Mouse (Mus musculus): ENCODE measurements around the gene Mta3.
"Not testable (repeated sequence)": the region's sequence is repeated elsewhere in the genome, so short reads cannot be mapped to it uniquely, and the experiment has no call there.

Gene Mta3

DNA sequence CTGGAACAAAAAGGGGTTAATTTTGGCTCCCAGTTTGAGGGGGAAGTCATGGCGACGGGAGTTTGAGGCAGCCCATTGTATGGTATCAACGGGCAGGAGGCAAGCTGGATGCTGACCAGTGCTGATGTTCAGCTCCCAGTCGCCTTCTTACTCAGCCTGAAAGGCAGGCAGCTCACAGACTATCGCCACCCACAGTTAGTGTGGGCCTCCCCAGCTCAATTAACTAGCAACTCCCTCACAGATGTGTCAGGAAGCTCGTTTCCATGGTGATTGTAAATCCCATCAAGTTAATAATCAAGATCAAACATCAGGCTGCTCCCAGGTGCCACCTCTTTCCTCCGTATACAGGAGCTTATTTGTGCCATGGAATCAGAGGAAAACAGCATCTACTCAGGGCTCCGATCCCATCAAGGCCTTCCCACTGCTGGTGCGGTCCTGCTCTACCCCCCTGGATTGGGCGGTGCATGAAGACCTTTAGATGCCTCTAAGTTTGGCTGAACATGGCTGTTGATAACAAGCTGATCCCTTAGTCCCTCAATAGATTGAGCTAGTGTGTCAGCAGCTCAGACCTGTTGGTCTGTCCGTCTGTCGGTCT lies 143.2 kb downstream of the Mta3 start:
- DNase-seq (ENCODE audit: low spot score in 2 of 2) = no peak

DNA sequence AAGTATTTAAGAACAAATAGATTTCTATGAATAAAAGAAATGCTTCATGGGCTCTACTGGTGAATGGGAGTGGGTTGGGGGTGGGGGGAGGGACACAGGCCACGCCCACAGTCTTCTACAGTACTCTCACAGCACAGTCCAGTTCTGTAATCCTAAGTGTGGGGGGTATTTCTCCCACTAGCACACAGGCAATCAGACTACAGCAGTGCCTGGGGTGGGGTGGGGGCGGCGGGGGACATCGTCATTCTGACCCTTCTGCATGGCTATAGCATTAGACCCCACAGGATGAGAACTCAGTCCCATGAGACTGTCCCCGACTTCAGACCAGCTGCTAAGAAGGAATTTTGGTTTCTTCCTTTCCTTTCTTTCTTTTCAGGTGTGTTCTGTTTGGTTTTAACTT lies 143.8 kb downstream of the Mta3 start:
- DNase-seq (ENCODE audit: low spot score in 2 of 2) = no peak

DNA sequence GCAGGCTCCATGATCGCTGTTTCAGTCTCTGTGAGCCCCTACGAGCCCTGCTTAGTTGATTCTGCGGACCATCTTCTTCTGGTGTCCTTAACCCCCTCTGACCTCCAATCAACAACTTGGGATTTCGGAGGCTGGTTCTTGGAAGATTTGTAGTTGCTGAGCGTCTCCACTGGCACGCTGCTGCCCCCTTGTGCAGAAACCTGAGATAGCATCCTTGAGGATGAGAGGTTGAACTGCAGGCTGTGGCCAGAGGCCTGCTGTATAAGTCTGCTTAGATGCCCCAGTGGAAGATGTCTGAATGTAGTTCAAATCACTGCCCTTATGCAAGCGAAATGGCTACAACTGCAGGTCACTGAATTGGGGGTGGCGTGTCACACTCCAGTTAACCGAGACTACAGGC lies 144.5 kb downstream of the Mta3 start:
- DNase-seq (ENCODE audit: low spot score in 2 of 2) = peak; percentile 70 to 83

DNA sequence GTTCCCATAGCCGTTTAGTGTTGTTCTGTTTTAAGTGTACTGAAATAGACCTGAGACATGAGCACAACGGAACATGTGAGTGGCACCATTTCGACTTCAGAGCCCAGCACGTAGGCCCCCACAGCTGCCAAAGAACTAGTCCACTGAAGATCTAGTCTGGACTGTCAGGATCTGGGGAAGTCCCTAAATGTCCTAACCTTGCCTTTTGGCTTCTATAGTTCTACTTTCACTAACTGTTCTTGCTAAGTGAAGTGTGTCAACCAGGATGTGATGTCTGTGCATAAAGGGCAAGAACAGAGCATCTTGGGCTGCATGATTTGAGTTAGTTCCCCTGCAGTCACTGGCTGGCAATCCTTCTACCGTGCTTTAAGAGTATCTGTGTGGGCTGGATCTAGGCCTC lies 144.9 kb downstream of the Mta3 start:
- peak in 1 of 2 experiments; percentile 45 for DNase-seq (ENCODE audit: low spot score in 2 of 2)

DNA sequence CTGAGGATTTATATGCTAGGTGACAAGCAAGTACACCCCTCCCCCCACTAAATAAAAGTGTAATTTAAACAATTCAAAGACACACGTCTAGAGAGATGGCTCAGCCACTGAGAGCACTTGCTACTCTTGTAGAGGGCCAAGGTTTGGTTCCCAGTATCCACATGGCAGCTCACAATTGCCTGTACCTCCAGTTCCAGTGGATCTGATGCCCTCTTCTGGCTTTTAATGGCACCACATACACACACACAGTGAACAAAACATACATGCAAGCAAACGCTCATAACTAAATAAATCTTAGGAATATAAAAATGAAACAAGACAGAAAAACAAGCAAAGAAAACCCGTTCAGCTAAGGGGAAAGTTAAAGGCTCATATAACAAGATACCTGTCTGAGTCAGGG lies 147.9 kb downstream of the Mta3 start:
- DNase-seq (ENCODE audit: low spot score in 2 of 2) = no peak

DNA sequence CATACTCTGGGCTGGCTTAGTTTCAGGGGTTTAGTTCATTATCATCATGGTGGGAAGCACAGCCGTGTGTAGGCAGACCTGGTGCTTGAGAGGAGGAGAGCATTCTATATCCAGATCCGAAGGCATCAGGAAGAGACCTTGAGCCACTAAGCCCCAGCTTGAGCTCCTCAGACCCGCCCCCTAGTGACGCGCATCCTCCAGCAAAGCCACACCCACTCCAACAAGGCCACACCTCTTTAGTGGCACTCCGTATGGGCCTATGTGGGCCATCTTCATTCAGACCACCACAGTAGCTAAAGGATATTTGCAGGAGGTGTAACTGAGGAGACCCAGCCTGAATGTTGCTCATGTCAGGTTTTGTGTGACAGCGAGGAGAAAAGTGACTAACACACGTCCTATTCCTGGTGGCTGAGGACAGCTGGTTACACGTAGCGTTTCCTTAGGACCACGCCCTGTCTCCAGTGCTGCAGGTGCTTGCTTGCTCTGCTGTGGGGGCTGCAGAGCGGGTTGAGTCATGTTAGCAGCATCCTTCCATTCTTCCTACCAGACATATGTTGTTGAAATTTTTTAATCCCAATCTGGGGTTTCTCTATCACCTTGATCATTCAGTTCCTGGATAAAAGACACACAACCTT lies 148.4 kb downstream of the Mta3 start:
- DNase-seq (ENCODE audit: low spot score in 2 of 2) = peak in 1 of 2 experiments; percentile 40

DNA sequence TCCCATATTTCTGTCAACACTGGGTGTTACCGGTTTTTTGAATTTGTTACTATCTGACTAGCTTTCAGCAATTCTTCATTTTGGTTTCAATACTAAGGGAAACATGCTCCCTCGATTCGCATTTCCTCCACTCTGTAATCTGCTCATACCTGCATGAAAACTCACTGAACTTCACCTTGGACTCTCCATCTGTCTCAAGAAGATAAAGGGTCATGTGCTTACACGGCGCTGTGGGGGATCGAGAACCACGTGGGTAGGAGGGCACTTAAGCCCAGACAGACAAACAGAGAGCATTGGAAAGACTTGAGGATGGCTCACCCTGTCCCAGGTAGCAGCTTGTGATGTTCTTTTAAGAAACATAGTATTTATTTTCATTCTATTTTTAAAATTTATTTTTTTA lies 152.4 kb downstream of the Mta3 start:
- no peak for DNase-seq (ENCODE audit: low spot score in 2 of 2)

DNA sequence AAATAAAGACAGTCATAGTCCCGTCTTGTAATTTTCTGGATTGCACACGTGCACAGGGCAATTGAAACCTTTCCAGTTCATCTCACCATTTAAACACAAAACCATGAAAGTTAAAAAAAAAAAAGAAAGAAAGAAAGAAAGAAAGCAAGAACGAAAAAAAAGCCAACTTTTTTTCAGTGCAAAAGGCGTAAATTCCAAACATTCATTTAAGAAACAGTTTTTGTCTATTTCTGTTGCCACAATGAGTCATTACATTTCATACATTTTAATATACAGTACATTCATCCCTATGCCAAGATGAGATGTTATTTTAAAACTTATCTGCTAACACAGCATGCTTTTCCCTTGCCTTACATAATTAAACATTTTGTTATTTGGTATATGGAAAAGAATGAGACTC lies 153.7 kb downstream of the Mta3 start:
- DNase-seq (ENCODE audit: low spot score in 2 of 2) = no peak

DNA sequence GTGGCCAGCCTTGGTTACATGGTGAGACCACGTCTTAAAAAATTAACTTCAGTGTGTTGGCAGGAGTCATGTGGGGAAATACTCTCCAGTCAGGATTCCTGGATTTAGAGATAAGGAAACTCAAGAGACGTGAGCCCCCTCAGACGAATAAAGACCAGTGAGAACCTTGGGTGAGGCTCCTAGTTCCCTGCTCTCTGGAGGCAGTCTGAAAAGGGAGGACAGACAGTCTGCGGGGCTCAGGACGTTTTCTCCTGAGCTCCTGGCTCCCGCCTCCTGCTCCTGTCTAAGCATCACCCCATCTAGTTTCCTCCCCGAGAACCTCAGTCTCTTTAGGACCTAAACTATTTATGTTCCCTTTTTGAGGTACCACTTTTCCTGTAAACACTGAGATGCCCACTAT lies 154.3 kb downstream of the Mta3 start:
- no peak for DNase-seq (ENCODE audit: low spot score in 2 of 2)

DNA sequence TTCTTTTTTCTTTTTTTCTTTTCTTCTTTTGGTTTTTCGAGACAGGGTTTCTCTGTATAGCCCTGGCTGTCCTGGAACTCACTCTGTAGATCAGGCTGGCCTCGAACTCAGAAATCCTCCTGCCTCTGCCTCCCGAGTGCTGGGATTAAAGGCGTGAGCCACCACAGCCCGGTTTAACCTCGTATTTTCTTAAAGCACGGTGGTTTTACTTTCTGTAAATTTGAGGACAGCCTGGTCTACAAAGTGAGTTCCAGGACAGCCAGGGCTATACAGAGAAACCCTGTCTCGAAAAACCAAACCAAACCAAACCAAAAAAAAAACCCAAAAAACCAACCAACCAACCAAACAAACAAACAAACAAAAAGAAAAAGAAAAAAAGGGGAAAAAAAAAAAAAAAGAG lies 155.0 kb downstream of the Mta3 start:
- not testable (repeated sequence) for DNase-seq (ENCODE audit: low spot score in 2 of 2)

DNA sequence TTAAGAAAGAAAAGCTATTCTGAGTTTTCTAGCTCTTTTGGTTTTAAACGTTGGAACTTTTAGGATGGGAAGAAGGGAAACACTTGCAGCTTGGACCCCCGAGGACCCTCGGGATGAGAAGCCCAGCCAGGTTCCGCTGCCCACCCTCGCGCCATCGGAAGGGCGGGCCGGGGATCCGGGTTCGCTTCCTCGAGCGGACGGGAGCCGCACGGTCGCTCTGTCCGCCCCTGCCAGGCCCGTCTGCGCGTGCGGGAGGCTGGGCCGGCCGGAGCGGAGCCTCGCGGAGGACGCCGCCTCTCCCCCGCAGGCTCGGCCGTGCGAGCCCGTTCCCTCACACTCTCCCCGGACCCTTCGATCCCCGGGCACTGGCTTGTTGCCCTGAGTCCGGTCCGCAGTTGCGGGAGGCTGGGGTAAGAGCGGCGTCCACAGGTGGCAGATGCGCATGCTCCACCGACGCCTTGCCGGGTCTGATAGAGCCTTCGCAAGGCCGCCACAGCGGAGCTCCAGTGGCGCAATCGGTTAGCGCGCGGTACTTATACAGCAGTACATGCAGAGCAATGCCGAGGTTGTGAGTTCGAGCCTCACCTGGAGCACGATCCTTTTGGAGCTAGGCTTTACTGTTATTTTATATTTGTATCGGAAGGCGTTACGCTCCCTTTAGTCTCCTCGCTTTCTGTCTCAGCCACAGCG lies 155.6 kb downstream of the Mta3 start:
- DNase-seq (ENCODE audit: low spot score in 2 of 2) = peak; percentile 91 to 95

DNA sequence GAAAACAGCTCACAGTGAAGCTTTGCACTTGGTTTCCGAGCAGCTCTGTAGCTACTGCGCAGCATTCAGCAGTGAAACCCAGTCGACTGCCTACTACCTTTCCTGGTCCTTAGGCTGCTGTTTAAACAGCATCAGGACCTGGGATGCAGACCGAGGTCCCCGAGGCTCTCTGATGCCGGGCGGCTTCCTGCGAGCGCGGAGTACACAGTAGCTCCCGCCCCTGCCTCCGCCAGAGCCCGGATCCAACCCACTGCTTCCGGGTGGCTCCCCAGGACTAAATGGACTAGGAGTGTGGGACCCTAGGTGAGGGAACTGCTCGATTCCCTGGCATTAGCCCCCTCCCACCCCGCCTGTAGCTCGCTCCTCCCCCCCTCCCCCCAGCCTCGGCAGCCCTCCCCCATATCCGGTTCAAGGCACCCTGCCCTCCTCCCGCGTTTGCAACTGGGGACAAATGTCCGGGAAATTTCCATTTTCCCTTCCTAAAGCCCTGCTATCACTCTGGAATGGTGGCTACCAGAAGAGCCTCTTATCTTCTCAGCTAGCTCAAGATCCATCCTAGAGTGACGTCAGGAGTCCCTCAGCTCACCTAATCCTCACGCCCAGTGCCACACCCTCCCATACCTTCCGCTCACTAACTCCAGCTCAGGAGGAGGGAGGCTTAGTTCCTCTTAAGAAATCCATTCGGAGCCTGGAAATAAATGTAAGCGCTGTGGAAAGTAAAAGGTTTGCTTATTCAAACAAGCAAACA lies 156.3 kb downstream of the Mta3 start:
- peak; percentile 26 to 46 for DNase-seq (ENCODE audit: low spot score in 2 of 2)

DNA sequence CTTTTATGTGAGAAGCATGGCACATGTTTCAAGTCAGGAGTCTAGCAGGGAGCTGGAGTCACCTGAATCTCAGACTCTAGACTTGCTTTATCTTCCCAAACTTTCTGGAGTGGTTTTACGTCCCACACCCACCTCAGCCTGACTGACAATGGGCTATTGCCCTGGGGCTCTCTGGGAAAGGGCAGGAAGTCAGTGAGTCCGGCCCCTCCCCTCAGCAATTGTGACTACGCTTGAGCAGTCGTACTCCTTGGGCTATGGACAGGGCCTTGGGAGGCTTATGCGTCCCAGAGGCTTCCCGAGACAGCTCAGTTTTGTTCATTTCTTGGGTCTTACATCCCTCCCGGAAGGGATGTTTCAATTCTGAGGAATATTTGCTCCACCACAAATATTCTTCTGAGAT lies 159.4 kb downstream of the Mta3 start:
- no peak for DNase-seq (ENCODE audit: low spot score in 2 of 2)

DNA sequence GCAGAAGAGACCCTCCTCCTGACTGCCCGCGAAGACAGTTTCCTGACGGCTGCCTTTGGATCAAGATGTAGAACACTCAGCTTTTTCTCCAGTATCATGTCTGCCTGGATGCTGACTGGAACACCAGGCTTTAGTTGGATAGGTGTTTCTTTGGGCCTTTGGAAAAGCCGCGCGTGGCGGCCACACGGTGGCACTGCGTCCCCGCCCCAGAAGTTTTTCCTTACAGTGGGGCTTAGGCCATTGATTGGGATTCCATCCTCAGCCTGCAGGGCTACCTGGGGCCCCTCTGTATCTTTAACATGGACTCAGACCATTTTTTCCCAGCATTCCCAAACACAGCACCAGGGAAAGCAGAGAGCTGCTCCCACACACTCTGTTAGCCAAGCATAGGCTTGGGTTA lies 160.6 kb downstream of the Mta3 start:
- no peak for DNase-seq (ENCODE audit: low spot score in 2 of 2)

DNA sequence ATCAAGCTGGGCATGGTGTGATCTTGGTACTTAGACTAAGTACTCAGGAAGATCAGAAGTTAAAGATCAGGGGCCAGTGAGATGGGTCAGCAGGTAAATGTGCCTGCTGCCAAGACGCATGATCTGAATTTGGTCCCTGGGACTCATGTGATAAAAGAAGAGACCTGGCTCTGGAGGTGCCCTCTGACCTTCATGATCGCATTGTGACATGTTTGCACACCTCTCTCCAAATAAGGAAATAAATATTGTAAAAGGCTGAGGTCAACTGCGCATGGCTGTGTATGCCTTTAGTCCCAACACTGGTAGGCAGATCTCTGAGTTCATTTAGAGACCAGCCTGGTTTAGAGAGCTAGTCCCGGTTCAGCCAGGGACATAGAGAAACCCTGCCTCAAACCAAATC lies 164.4 kb downstream of the Mta3 start:
- DNase-seq (ENCODE audit: low spot score in 2 of 2) = no peak
